Mouse (Mus musculus) stomach, postnatal 0 days (tissue): ENCODE data around the gene Spats1.

Source experiments
- CTCF ChIP-seq: IDR thresholded peaks from 2 replicates; pipeline ENCODE4 v1.5.1; 2016; ENCODE audit warnings: antibody characterized with exemption, low read depth, mild to moderate bottlenecking, moderate library complexity
- EP300 ChIP-seq: optimal IDR thresholded peaks from 2 replicates; pipeline ENCODE3; 2016; ENCODE audit warnings: antibody characterized with exemption

GRCm38 (mm10) chr17:45432706-45433398, 42.4 kb downstream of the Spats1 start:
- TF ChIP-seq EP300: no peak
- no peak for TF ChIP-seq CTCF
